Mouse (Mus musculus): ENCODE measurements around the gene Fam122a.

The Fam122a gene

DNA sequence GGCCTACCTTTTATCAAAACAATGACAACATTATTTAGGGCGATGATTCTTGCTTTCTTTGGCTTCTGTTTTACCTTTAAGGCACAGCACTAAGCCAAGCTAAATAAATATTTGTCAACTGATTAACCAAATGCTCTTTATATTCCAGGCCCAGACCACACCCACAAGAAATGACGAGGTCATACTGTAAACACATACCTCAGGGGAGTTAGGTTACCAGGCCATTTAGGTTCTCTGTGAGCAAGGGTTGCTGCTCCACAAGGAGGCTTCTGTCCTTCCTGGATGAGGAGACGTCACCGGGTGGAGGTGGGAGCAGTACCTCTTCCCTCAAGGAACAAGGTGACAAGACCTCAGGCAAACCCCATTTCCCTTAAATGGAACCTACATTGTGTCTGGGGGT, 49.9 kb downstream of the Fam122a start:
- DNase-seq = no peak

- DNase-seq = no peak
Observed at GRCm38 (mm10) chr19:24426759-24427181, 50.4 kb downstream of the Fam122a start.
